Mouse (Mus musculus) spleen, adult 2 months (tissue): ENCODE results near the gene Rabep2.

Experiments
- CTCF ChIP-seq: fragments of 200-500 bp; IDR thresholded peaks from 2 replicates; pipeline ENCODE4 v1.5.1; 2011; ENCODE audit warnings: mild to moderate bottlenecking, inconsistent platforms; ENCODE audit not compliant: insufficient read depth, insufficient read length, insufficient replicate concordance; ENCODE audit errors: extremely low read depth
- POLR2A ChIP-seq: fragments of 200-500 bp; IDR thresholded peaks from 2 replicates; pipeline ENCODE4 v1.6.1; 2011; ENCODE audit warnings: low read depth, low read length, inconsistent platforms

- TF ChIP-seq CTCF = no peak
- TF ChIP-seq POLR2A = no peak
Observed at GRCm38 (mm10) chr7:126456382-126457266, 28.1 kb downstream of the Rabep2 start.
